Mouse (Mus musculus) brown adipose tissue, adult 24 weeks (tissue): Measurements from ENCODE around the gene Strbp. TPM values are rescaled to one million over a fixed set of nuclear protein-coding genes. Genes with fewer than 3 reads are reported as not detected.
A peak's percentile ranks its signal among the peaks of the same experiment; 100 is the strongest.

Experiments
- H3K27ac ChIP-seq: fragments of 200-500 bp; replicated peaks from 2 replicates; pipeline ENCODE4 v1.5.1; 2012; ENCODE audit warnings: low read depth, mild to moderate bottlenecking, low read length
- H3K4me1 ChIP-seq: fragments of 200-500 bp; 2 replicates; pipeline ENCODE4 v1.6.1; 2012; ENCODE audit warnings: low read length, mixed read lengths; ENCODE audit not compliant: control insufficient read depth, insufficient read depth, insufficient read length
- H3K4me3 ChIP-seq: fragments of 200-500 bp; 2 replicates; pipeline ENCODE4 v1.5.1; 2012; ENCODE audit warnings: low read depth, mild to moderate bottlenecking, low read length, moderate library complexity; ENCODE audit not compliant: insufficient read depth
- polyA plus RNA-seq: library from polyadenylated mRNA; stranded (reverse); fragments of >200 nt; gene quantifications from 2 replicates; pipeline ENCODE4 v1.2.4, GENCODE M21; 2012; ENCODE audit not compliant: missing spikeins, insufficient read depth, insufficient read length

Strbp gene
- polyA plus RNA-seq = 8.7 and 8.9 TPM in 2 replicates

DNA sequence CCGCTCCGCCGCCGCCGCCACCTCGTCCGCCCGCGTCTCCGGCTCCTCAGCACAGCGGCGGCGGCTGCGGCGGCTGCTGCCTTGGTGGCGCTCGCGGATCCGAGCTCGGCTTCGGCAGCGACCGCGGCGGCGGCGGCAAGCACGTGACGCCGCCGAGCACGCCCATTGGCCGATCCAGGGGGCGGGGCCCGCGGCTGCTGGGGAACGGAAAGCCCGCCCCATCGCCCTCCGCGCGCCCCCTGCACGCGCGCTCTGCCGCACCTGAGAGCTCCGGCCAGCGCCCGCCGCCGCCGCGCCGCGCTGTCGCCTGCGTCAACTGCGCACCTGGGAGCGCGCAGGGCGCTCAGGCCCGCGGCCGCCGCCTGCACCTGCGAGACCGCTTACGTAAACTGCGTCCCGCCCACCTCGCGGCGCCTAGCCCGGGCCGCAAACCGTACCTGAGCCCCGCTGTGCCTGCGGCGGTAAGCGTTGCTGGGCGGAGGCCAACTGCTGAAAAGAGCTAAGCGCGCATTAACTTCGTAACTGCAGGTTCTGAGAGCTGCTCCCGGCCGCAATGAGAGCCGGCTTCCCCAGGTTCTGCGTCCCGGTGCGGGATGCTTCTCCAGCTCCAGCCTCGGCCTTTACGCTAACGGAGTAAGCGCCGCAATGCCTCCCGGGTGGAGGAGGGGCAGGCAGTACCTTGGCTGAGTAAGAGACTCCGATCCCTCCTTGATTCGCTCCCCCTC is at the start of gene Strbp:
Gene Strbp, minus strand, starts transcription at position 630 of the 725 bp plus-strand sequence.
- peak within 1 kb of the TSS; percentile 88 for H3K4me3 ChIP-seq
- H3K27ac ChIP-seq = peak within 1 kb of the TSS; percentile 6; the same call in 1 of the 2 replicates
- H3K4me1 ChIP-seq = no peaks in the 10 kb centered on the region

DNA sequence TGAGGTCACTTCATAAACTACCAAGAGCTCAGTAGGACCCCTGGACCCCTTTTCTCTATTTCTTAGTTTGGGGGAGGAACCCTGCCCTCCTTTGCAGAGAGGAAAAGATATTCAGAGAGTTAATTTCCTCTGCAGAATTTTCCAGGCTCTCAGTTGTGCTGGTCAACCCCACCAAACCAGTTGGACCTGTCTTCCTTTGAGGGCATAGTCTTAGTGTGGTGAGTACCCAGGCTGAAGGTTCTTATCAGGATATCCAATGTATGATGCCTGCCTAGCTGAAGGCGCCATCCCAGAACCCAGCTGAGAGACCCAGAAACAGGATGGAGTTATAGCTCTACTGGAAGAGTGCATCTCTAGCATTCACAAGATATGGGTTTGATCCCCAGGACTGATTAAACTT is 47.5 kb upstream of the Strbp start:
- H3K4me3 ChIP-seq = no peak overlapping the region
- peaks cover 13% of the 10 kb centered on the region; the same call in 1 of the 2 replicates for H3K4me1 ChIP-seq
- no peak overlapping the region for H3K27ac ChIP-seq

DNA sequence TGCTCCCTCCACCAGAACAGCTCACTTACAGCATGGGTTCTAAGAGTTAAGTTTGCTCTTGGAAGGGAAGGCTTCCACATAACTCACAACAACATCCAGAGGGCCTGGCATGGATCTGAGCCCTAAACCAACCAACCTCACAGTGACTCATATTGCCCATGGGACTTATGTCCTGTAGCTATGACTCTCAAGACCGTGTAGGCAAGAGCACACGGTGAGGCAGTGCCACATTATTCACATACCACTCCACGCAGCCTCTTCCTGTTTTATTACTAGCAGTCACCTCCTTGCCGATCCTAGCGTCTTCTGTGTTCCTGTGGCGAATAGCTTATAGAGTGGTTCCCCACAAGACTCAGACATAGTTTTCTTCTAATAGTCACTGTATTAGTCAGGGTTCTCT is 45.7 kb upstream of the Strbp start:
- Histone ChIP-seq H3K4me1 (peaks cover 13% of the 10 kb centered on the region; the same call in 1 of the 2 replicates), H3K27ac (no peak overlapping the region)

DNA sequence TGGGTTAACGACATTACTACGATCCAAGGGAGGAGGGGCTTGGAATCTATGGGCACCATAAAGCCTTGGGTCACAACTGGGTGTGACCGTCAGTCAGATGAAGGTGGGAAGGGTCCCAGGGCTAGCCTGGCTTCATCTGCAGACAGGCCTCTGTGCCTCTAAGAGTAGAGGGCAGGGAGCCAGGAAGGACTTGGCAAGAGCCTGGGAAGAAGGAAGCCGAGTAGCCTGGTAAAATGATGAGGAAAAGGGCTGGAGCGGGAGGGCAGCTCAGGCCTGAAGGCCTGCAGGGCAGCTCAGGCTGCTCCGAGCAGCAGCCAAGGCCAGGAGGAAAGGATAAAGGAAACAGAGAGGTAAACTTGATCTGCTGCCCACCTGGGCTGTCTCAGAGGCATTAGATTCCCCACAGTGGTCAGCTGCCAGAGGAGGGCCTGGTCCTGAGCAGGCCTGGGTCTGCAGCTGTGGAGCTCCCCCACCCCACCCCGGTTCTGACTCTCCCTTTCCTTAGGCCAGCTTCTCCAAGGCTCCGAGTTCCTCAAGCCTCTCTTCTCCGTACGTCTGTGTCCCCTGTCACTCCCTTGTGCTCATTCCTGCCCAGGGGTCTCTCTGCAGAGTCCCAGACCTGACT is 44.9 kb upstream of the Strbp start:
- no peak overlapping the region for H3K27ac ChIP-seq
- peaks cover 13% of the 10 kb centered on the region; the same call in 1 of the 2 replicates for H3K4me1 ChIP-seq
- no peak overlapping the region for H3K4me3 ChIP-seq

More for the DNA sequence above, 45.7 kb upstream of the Strbp start:
- H3K4me3 ChIP-seq = no peak overlapping the region

DNA sequence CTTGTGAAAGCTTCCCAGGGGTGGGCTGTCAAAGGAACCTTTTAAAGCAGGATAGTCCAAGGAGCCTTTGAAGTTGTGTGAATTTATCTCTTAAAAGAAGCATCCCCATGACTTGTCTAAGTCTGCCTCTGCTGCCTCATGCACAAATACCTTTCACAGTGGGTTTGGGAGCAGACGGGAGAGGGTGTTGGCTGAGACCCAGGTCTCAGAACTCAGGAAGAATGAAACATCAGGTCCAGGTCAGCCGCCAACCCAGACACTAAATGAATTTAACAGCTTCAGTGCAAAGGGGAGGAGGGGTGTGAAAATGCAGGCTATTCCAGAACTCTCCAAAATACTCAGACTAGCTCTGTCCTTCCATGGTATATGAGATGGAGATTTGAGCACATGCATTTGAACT is 44.2 kb upstream of the Strbp start:
- Histone ChIP-seq H3K27ac (no peak overlapping the region), H3K4me1 (peaks cover 13% of the 10 kb centered on the region; the same call in 1 of the 2 replicates), H3K4me3 (no peak overlapping the region)

DNA sequence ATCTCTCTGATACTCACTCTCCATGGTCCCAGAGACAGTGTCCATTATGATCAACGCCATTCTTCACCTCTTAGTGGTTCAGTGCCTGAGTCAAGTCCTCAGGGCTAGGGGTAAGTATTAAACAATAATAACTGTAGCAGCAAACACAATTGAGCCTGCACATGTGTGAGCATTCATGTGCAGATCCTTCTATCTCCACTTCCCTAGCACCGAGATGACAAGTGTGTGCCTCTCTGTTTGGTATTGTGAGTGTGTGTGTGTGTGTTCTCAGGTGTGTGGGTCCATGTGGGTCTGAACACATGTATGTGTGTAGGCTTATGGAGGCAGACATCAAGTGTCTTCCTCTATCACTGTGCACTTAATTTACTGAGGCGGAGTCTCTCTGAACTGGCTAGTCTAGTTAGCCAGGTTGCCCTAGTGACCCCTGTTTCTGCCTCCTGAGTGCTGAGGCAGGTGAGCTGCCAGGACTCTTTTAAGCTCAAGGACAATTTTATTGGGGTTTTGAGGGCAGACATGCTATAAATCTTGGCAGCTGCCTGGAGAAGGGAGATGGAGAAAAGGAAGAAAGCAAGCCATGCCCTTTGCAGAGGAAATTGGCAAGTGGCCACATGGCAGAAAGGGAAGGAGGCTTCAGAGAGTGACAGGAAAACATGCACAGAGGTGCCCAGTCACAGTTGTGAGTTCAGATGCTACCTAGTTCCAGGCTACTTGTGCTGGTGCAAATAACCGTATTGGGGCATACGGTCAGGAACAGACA is 42.8 kb upstream of the Strbp start:
- Histone ChIP-seq H3K4me1 (peaks cover 13% of the 10 kb centered on the region; the same call in 1 of the 2 replicates), H3K4me3 (no peak overlapping the region), H3K27ac (no peak overlapping the region)

DNA sequence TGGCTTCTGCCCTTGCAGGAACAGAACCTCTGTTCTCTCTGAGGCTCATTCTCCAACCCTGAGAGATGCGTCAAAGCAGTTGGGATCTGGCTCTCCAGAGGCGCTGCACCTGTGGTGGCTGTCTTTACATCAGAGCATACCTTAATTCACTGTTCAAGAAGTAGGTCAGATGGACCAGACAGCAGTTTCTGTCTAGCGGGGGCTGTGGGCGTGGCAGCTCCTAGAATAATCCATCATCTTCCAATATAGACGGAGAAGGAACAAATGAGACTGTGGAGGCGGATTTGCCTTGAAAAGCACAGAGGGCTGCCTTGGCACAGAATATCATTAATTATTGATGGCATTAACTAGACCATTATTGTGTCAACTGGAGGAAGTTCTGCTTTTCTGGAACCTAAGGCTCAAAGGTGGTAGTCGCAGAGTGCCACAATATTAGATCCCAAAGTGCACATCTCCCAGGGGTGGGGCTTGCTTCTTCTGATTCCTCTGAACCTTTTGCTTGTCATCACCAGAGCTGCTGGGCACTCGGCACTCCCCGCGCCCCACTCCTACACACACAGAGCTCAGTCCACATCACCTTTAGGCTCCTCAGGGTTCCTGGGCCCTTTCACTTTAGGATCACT is 41.2 kb upstream of the Strbp start:
- Histone ChIP-seq H3K4me3 (no peak overlapping the region), H3K27ac (no peak overlapping the region), H3K4me1 (peaks cover 13% of the 10 kb centered on the region; the same call in 1 of the 2 replicates)

DNA sequence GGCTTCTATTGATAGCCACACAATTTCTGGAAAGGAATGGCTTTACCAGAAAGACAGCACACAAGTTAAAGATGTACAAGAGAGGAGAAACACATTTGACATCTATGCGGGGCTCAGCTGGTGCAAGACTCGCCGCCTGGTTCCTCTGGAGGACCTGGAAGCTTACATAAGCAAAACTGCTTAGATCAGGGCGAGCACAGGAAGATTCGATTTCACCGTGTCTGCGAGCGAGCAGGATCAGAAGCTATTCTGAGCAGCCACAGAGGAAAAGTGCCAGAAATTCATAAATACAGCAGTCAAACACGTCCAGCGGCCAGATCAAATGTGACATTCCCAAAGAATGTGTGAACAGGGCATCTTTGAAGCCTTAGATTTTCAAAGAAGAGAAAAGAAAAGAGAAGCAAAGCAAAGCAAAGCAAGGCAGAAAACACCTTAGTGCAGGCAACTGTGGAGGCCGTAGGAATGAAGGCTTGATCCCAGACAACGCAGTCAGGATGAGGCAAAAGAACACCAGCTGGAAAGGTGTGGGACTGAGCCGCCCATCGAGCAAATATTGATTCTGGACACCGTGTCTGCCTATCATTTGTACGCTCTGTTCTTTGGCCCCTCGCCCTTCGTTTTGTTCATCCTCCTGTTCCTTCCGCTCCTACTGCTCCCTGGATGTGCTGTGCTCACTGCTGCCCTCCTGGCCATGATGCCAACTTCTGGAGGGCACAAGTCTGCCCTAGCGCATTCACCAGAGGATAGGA is 38.3 kb upstream of the Strbp start:
- Histone ChIP-seq H3K4me3 (no peak overlapping the region), H3K27ac (no peak overlapping the region), H3K4me1 (no peaks in the 10 kb centered on the region)

DNA sequence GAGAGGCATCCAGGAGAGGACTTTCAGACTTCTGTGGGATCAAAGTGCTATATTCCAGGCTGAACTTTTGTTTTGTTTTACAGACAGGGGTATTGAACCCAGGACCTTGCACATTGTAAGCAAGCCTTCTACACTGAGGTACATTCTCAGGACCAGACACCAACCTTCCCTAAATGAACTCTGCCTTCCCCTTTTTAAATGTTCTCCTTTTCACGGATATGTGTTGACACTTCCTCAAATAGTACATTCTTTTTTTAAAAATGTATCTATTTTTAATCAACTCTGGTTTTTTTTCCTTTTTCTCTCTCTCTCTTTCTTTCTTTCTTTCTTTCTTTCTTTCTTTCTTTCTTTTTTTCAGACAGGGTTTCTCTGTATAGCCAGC is 32.1 kb upstream of the Strbp start:
- no peak overlapping the region for H3K27ac ChIP-seq
- no peaks in the 10 kb centered on the region for H3K4me1 ChIP-seq
- H3K4me3 ChIP-seq = no peak overlapping the region

DNA sequence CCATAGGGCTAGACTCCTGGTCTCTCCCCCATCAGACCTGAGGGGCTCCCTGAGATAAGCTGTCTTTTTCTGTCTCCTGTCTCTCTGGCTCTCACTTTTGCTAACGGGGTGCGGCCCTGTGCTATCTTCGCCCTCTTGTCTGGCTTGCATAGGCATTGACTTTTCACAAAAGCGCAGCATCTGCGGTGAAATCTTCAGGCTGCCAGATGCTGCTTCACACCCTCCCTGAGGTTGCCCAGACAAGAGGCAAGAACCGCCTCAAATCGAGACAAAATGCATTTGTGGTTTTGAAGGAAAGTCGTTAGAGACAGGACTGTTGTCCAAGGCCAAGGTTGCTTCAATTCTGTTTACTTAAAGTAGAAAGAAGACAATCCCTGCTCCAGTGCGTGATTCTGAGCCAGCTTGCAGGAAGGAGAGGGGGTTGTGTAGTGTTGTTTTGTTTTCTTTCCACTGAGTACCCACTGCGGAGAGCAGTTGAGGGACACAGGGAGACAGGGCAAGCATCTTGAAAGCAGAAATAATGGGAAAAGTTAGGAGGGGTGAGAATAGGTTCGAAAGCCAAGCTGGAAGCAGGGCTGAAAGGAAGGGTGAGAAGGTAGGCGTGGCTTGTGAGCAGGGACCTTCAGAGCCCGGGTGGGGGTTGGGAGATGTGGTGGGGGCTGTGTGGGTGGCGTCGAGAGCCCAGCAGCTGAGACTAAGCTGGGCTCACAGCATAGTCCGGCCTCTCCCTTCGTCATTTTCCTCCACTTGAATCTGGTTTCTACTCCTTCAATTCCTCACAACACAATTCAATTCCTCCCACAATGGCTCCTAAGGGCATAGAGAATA is 31.5 kb upstream of the Strbp start:
- Histone ChIP-seq H3K27ac (no peak overlapping the region), H3K4me3 (no peak overlapping the region), H3K4me1 (no peaks in the 10 kb centered on the region)

DNA sequence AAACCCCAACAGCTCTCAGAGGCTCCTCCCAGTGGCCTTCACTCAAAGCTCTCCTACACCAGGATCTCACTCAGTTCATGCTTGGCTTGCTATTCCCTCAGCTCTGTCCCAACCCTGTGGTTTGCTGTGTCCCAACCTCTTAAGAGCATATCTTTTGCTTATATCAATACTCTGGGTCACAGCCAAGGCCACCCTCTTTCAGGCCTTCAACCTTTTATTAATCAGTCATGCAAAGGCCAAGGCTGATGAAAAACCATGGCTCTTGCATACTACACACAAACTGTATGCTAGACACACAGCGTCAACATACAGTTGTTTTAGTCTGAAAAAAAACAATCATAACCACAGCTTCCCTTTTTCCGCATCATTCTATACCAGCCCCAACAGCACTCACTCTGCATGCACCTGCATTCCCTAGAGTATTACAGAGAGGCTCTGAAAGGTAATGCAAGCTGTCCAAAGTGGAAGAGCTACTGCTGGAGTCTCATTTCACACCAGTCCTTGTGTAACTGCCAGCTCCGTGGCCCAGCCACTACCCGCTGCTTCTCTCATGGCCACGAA is 27.7 kb upstream of the Strbp start:
- Histone ChIP-seq H3K4me1 (no peaks in the 10 kb centered on the region), H3K27ac (no peak overlapping the region), H3K4me3 (no peak overlapping the region)

DNA sequence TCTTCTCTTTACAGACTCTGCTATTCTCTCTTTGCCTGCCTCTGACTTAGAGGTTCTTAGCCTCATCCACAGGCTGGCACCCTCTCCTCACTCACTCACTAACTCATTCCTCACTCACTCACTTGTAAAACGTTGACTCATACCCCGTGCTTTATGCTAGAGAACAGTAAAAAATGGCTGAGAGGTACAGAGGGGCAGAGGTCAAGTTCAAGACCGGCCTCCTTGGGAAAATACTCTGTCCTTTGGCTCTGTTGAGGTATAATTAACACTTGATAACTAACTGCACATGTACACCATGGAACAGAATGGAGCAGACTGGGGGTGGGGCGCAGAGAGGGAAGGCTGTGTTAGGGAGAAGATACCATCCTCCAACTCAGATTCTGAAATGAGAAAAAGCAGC is 20.6 kb upstream of the Strbp start:
- H3K4me1 ChIP-seq = no peaks in the 10 kb centered on the region

DNA sequence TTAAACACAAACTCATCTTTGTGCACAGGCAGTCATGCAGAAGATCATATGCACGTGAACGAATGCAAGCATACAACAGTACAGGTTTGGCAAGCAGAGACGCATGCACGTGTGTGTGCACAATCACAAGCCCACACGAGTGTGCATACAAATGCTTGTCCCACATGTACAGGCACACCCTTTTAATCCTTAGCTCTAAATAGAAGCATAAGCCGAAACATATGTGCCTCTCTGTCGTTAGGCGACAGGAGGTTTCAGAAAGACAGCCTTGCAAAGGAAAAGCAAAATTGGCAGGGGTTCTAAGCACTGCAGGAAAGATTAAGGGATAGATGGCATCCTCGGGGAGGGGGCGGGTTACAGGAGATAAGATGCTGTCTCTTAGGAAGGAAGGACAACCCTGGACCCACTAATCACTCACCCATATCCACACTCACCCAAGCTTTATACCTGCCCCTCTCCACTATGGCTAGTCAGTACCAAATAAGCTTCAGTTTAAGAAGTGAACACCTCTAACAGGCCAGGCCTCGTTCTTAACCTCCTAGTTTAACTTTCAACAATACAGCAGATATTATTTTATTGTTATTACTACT is 19.9 kb upstream of the Strbp start:
- no peak overlapping the region for H3K27ac ChIP-seq
- H3K4me3 ChIP-seq = no peak overlapping the region
- H3K4me1 ChIP-seq = no peaks in the 10 kb centered on the region

More for the DNA sequence above, 20.6 kb upstream of the Strbp start:
- Histone ChIP-seq H3K4me3 (no peak overlapping the region), H3K27ac (no peak overlapping the region)
